Comparison of ENCODE assay signal across 13 mouse cellular contexts in genomic region chr5:84848765-84849164, GRCm38 (mm10).
DNase-seq lines count a peak whose midpoint lies in the region; ATAC-seq and TF ChIP-seq lines count a peak whose summit lies in the region.
"Had no signal": no experiment of that assay in that cellular context is flagged by ENCODE, and none has a peak within 500 bp of the region (broad histone marks: within the 10 kb centered on the region; RNA-seq: fewer than 3 reads in every experiment).

No protein-coding gene starts in this region.

- H3K4me3 ChIP-seq in forebrain, embryonic 10.5 days: no peak overlapping the region
- H3K4me3 ChIP-seq in hindbrain, postnatal 0 days (ENCODE audit: low read length): no peak overlapping the region
- H3K4me3 ChIP-seq in neural tube, embryonic 14.5 days (ENCODE audit: low read depth, low read length): no peak overlapping the region
- no peak overlapping the region for H3K4me3 ChIP-seq in intestine, embryonic 16.5 days (ENCODE audit: low read length)

- ATAC-seq in hindbrain, postnatal 0 days: peak; percentile 77
- peak; percentile 94 for ATAC-seq in neural tube, embryonic 14.5 days (ENCODE audit: low read depth)
- no peak for ATAC-seq in intestine, embryonic 16.5 days
- ATAC-seq: activated CD4-positive, CD25-positive, alpha-beta regulatory T cell, adult 4 months had no signal

- H3K36me3 ChIP-seq in forebrain, embryonic 10.5 days (replicated peaks): no peaks in the 10 kb centered on the region
- H3K36me3 ChIP-seq in hindbrain, postnatal 0 days (ENCODE audit: insufficient read depth, low read length): no peaks in the 10 kb centered on the region
- H3K36me3 ChIP-seq in neural tube, embryonic 14.5 days (ENCODE audit: control insufficient read depth, insufficient read depth, low read length): no peaks in the 10 kb centered on the region
- H3K36me3 ChIP-seq in intestine, embryonic 16.5 days (ENCODE audit: control insufficient read depth, insufficient read depth, low read length): no peaks in the 10 kb centered on the region

- peak overlapping the region; percentile 35; the same call in 1 of the 2 replicates for H3K27ac ChIP-seq in forebrain, embryonic 10.5 days
- no peak overlapping the region for H3K27ac ChIP-seq in hindbrain, postnatal 0 days
- H3K27ac ChIP-seq in neural tube, embryonic 14.5 days (ENCODE audit: low read depth, low read length): no peak overlapping the region
- no peak overlapping the region for H3K27ac ChIP-seq in intestine, embryonic 16.5 days (ENCODE audit: low read length)
- H3K27ac ChIP-seq: liver, embryonic 14.5 days had no signal

- TF ChIP-seq CTCF in hindbrain, postnatal 0 days (IDR thresholded peaks at IDR 0.05; ENCODE audit: low read depth): no peak

- H3K9ac ChIP-seq in hindbrain, postnatal 0 days (replicated peaks; ENCODE audit: low read length): no peak overlapping the region
- H3K9ac ChIP-seq in neural tube, embryonic 14.5 days (replicated peaks; ENCODE audit: low read depth, low read length): no peak overlapping the region
- H3K9ac ChIP-seq in intestine, embryonic 16.5 days (ENCODE audit: low read depth, low read length): no peak overlapping the region
- H3K9ac ChIP-seq: liver, embryonic 14.5 days had no signal

- peaks cover 12% of the 10 kb centered on the region for H3K4me1 ChIP-seq in forebrain, embryonic 10.5 days
- H3K4me1 ChIP-seq in hindbrain, postnatal 0 days (ENCODE audit: insufficient read depth, low read length): peaks cover 4% of the 10 kb centered on the region; the same call in 1 of the 2 replicates
- no peaks in the 10 kb centered on the region for H3K4me1 ChIP-seq in neural tube, embryonic 14.5 days (ENCODE audit: control insufficient read depth, insufficient read depth, low read length)
- no peaks in the 10 kb centered on the region for H3K4me1 ChIP-seq in intestine, embryonic 16.5 days (ENCODE audit: control insufficient read depth, insufficient read depth, low read length)

- H3K9me3 ChIP-seq in forebrain, embryonic 10.5 days: no peaks in the 10 kb centered on the region
- no peaks in the 10 kb centered on the region for H3K9me3 ChIP-seq in hindbrain, postnatal 0 days (ENCODE audit: low read length)
- no peaks in the 10 kb centered on the region for H3K9me3 ChIP-seq in neural tube, embryonic 14.5 days (ENCODE audit: control insufficient read depth, low read length)
- H3K9me3 ChIP-seq in intestine, embryonic 16.5 days (ENCODE audit: control insufficient read depth, low read length): no peaks in the 10 kb centered on the region

- no peaks in the 10 kb centered on the region for H3K27me3 ChIP-seq in forebrain, embryonic 10.5 days (ENCODE audit: poor library complexity, severe bottlenecking)
- H3K27me3 ChIP-seq in hindbrain, postnatal 0 days (ENCODE audit: insufficient read depth, low read length): no peaks in the 10 kb centered on the region
- no peaks in the 10 kb centered on the region for H3K27me3 ChIP-seq in neural tube, embryonic 14.5 days (ENCODE audit: control insufficient read depth, insufficient read depth, low read length)
- no peaks in the 10 kb centered on the region for H3K27me3 ChIP-seq in intestine, embryonic 16.5 days (replicated peaks; ENCODE audit: control insufficient read depth, insufficient read depth, low read length)

- WGBS in forebrain, embryonic 10.5 days: 48% methylated on average over 2 of the region's 2 CpGs
- WGBS in hindbrain, postnatal 0 days: 21% methylated on average over 2 of the region's 2 CpGs
- 12% methylated on average over 2 of the region's 2 CpGs for WGBS in neural tube, embryonic 14.5 days
- 48% methylated on average over 2 of the region's 2 CpGs for WGBS in intestine, embryonic 16.5 days

- no peak overlapping the region for H3K4me2 ChIP-seq in hindbrain, postnatal 0 days (ENCODE audit: low read depth, low read length)
- no peak overlapping the region for H3K4me2 ChIP-seq in neural tube, embryonic 14.5 days (ENCODE audit: low read depth, low read length)
- no peak overlapping the region for H3K4me2 ChIP-seq in intestine, embryonic 16.5 days (ENCODE audit: low read depth, low read length)

- peak; percentile 45 for DNase-seq in brain, adult 2 months (ENCODE audit: low read depth, low spot score)
- DNase-seq in forebrain, embryonic 10.5 days (ENCODE audit: extremely low spot score, low spot score): no peak
- DNase-seq in hindbrain, postnatal 0 days (ENCODE audit: low spot score): peak; percentile 53
- no peak for DNase-seq in layer of hippocampus, postnatal 25 days (ENCODE audit: extremely low spot score in 1 of 2, low spot score in 1 of 2)
- DNase-seq in gastrocnemius, adult 8-10 months (ENCODE audit: low spot score in 2 of 2): no peak
- DNase-seq: heart, adult 18-20 months; kidney, adult 11 months; layer of hippocampus, postnatal 36 days; thymus, adult 2 months had no signal

Comparison
In these comparisons a context has a peak if more than half of its experiments do, and no peak if none do; other contexts are left out.
1. DNase-seq: peak in brain, adult 2 months (single experiment) and hindbrain, postnatal 0 days (single experiment); none in forebrain, embryonic 10.5 days (single experiment), layer of hippocampus, postnatal 25 days (0 of 2) and gastrocnemius, adult 8-10 months (0 of 2).